Mouse (Mus musculus): ENCODE results near the gene 2210016F16Rik.

2210016F16Rik gene

DNA sequence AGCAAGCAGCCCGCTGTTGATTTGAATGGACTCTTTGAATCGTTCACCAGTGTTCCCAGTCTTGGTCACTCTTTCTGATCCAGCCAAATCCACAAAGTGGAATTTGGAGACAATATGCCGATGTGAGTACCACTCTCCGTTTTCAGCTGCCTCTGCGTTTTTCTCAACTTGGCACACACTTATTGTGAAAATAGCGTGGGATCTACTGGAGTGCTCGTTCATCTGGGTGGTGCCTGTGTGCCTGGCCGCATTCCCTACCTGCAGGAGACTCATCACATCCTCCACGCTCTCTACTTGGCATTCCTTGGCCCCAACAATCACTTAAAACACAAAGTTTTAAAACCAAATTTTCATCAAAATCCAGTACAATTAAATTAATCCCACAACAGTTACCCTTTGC is 40.5 kb downstream of the 2210016F16Rik start:
- Histone ChIP-seq H3K36me3 (ENCODE audit: insufficient read depth, low read length) (no peaks in the 10 kb centered on the region), H3K9me3 (ENCODE audit: low read length) (no peaks in the 10 kb centered on the region), H3K27me3 (ENCODE audit: insufficient read depth, low read length) (no peaks in the 10 kb centered on the region), H3K4me3 (replicated peaks; ENCODE audit: low read length) (no peak overlapping the region), H3K4me1 (replicated peaks; ENCODE audit: low read depth, low read length) (no peaks in the 10 kb centered on the region)
- TF ChIP-seq POU5F1 (IDR thresholded peaks at IDR 0.05; ENCODE audit: borderline replicate concordance, low read length) (no peak), NANOG (IDR thresholded peaks at IDR 0.05; ENCODE audit: borderline replicate concordance, low read length) (no peak), CTCF (conservative IDR thresholded peaks at IDR 0.05; ENCODE audit: low read length) (no peak)

DNA sequence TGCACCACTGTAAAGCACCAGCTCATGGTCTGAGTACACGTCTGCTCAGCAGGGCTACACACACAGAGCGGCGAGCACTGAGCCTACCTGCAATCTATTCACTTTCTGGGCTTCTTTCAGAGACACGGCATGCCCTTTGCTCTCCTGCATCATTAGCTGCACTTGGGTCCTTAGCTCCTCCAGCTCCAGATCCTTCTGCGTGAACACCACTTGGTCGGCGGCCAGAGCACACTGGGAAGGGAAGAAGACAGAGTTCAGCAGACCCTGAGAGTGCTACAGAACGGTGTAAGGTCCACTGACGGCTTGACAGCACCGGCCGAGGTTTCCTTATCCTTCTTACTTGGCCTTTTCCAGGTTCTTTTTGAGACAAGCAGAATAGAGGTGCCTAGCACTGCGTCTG is 47.6 kb downstream of the 2210016F16Rik start:
- TF ChIP-seq POU5F1 (IDR thresholded peaks at IDR 0.05; ENCODE audit: borderline replicate concordance, low read length) (no peak), NANOG (IDR thresholded peaks at IDR 0.05; ENCODE audit: borderline replicate concordance, low read length) (no peak), CTCF (conservative IDR thresholded peaks at IDR 0.05; ENCODE audit: low read length) (no peak)
- Histone ChIP-seq H3K27me3 (ENCODE audit: insufficient read depth, low read length) (peaks cover 3% of the 10 kb centered on the region; the same call in 1 of the 2 replicates), H3K4me3 (replicated peaks; ENCODE audit: low read length) (no peak overlapping the region), H3K9me3 (ENCODE audit: low read length) (no peaks in the 10 kb centered on the region), H3K36me3 (ENCODE audit: insufficient read depth, low read length) (no peaks in the 10 kb centered on the region), H3K4me1 (replicated peaks; ENCODE audit: low read depth, low read length) (no peaks in the 10 kb centered on the region)

DNA sequence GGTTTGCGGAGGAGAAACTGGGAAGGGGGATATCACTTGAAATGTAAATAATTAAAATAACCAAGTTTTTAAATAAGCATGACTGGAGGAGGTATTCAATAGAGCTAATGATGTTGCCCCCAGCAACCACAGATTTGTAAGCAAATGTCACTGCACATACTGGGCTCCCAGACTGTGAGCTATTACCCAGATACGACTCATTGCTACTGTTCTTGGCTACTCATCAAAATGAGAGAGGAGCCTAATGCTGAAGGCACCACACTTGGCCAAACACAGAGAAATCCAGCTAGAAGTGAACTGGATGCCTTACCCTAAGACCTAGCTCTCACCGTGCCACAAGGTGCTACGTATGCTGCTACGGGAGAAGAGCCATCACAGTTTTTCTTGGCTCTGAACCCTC is 50.9 kb downstream of the 2210016F16Rik start:
- no peaks in the 10 kb centered on the region for H3K4me1 ChIP-seq (replicated peaks; ENCODE audit: low read depth, low read length)
- no peaks in the 10 kb centered on the region for H3K36me3 ChIP-seq (ENCODE audit: insufficient read depth, low read length)
- TF ChIP-seq NANOG (IDR thresholded peaks at IDR 0.05; ENCODE audit: borderline replicate concordance, low read length) (no peak), POU5F1 (IDR thresholded peaks at IDR 0.05; ENCODE audit: borderline replicate concordance, low read length) (no peak), CTCF (conservative IDR thresholded peaks at IDR 0.05; ENCODE audit: low read length) (no peak)
- H3K4me3 ChIP-seq (replicated peaks; ENCODE audit: low read length) = no peak overlapping the region
- H3K27me3 ChIP-seq (ENCODE audit: insufficient read depth, low read length) = peaks cover 3% of the 10 kb centered on the region; the same call in 1 of the 2 replicates
- H3K9me3 ChIP-seq (ENCODE audit: low read length) = no peaks in the 10 kb centered on the region

Data from E14TG2a.4 (cell line).